Mouse (Mus musculus) liver, embryonic 18 days (tissue): ENCODE data around the gene Gm10413. TPM values are rescaled to one million over a fixed set of nuclear protein-coding genes. Genes with fewer than 3 reads are reported as not detected.

Source experiments
- polyA plus RNA-seq: library from polyadenylated mRNA; depleted of rRNA; stranded (reverse); fragments of >200 nt; gene quantifications from 2 replicates; pipeline ENCODE4 v1.2.3, GENCODE M21; 2012; rRNA removed

Gene Gm10413
- not detected in 2 replicates for polyA plus RNA-seq

DNA sequence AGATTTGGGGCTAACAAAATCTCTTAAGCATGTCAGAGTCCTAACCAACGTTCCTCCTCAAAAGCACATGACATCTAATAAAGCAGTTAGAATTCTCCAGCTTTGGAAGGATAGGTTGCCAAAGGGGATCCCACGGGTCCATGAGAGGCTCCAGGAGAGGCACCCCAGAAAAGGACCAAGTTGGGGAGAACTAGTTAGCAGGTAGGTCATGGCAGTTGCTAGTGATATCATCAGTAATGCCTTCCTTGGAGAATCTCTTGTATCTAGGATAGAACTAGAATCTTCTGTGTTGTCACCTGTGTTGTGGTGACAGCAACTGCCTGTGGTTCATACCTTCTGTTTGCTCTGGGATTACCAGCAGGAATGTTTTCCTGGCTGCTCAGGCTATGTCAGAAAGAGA lies at the start of gene Gm10413:
Gene Gm10413, plus strand, starts transcription at position 301 of the 400 bp plus-strand sequence.

DNA sequence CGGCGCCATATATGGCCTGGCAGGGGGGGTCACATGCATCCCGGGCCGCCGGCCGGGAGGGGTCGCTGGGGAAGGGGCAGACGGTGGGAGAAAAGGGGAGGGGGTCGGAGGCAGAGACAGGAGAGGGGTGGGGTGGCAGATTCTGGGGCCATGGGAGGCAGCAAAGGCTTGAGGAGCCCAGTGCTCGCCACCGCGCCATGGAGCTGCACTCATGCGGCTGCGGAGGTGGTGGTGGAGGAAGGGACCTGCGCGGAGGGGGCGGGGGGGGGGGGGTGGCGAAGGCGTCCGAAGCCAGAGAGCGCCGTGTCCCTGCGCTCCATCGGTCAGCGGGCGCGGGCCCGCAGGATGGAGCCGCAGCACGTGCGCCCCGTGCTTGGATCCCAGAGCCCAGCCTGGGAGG lies 17.4 kb downstream of the Gm10413 start, which contains the start of gene Gm10409:
Gene Gm10409, plus strand, starts transcription at position 301 of the 400 bp plus-strand sequence.

DNA sequence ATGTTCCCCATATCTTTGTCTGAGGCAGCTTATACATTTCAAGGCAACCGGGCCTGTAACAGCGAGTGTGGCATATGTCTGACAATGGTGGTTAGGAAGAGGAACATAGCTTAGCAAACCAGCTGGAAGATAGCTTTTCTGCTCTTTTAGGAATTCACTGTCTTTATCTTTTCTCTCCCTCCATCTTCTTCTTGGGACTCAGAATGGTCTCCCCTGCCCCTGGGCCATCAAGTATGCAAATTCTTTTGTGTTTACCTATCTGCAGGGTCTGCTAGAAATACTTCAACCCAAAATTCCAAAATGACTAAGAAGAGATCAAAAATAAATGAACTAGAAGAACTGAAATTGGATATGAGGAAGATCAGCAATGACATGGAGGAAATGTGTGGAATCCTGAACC lies 32.9 kb downstream of the Gm10413 start, which contains the start of gene Gm3005:
Gene Gm3005, plus strand, starts transcription at position 301 of the 400 bp plus-strand sequence.

DNA sequence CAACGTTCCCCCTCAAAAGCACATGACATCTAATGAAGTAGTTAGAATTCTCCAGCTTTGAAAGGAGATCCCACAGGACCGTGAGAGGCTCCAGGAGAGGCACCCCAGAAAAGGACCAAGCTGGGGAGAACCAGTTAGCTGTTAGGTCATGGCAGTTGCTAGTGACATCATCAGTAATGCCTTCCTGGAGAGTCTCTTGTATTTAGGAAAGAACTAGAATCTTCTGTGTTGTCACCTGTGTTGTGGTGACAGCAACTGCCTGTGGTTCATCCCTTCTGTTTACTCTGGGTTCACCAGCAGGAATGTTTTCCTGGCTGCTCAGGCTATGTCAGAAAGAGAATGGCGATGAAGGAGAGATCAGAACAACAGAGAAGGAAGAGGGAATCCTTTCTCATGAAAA lies 54.2 kb downstream of the Gm10413 start, which contains the start of gene Gm10408:
Gene Gm10408, plus strand, starts transcription at position 301 of the 400 bp plus-strand sequence.

Other genes starting within 250 kb of the Gm10413 start
- not detected in 2 replicates for gene Gm5795, start 206.8 kb upstream of the Gm10413 start, polyA plus RNA-seq
- 0.23 TPM in 2 replicates for gene D830030K20Rik, start 186.6 kb upstream of the Gm10413 start, polyA plus RNA-seq
- not detected in 2 replicates for gene Gm2956, start 62.5 kb upstream of the Gm10413 start, polyA plus RNA-seq
- gene Gm10409, start 17.5 kb downstream of the Gm10413 start, polyA plus RNA-seq = 0.02 TPM in 1 of 2 replicates, not detected in the other
- gene Gm3005, start 33.0 kb downstream of the Gm10413 start, polyA plus RNA-seq = 0.02 and 0.04 TPM in 2 replicates
- not detected in 2 replicates for gene Gm10408, start 54.3 kb downstream of the Gm10413 start, polyA plus RNA-seq
- not detected in 2 replicates for gene Gm3012, start 239.4 kb downstream of the Gm10413 start, polyA plus RNA-seq